Mouse (Mus musculus): ENCODE results near the gene Tarbp1.

GRCm38 (mm10) chr8:126481494-126482347 is 6.9 kb upstream of the Tarbp1 start:
- TF ChIP-seq CTCF (IDR thresholded peaks at IDR 0.05; ENCODE audit: extremely low read depth, insufficient read depth, insufficient read length, insufficient replicate concordance) = peak; percentile 39; the same call in 1 of the 2 replicates
- TF ChIP-seq POLR2A (IDR thresholded peaks at IDR 0.05; ENCODE audit: low read depth, low read length) = no peak
